ENCODE assay signal across 8 mouse cellular contexts in the genomic region with DNA sequence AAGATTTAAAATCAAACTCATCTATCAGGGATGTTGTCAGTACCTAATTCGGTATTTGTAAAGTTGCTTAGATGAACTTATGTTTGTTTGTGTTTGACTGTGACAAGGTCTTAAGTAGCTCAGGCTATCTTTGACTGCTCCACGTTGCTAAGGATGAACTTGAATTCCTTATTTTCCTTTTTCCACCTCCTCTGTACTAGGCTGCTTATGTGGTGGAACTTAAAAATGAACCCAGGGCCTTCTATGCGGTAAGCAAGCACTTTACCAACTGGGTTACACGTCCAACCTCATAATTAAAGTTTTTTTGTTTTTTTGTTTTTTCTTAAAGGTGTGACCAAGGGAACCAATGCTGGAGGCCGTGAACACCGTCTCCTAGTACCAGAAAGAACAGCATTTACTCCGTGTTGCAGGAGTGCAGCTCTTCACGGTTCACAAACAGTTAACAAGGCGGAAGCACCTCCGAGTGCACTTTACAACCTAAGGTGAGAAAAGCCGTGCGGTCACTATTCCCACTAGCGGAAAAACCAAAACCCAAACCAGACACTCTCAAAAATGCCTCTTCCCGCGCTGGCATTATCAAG. TPM values are rescaled to one million over a fixed set of nuclear protein-coding genes. Genes with fewer than 3 reads are reported as not detected.
DNase-seq lines count a peak whose midpoint lies in the region; ATAC-seq lines count a peak whose summit lies in the region.

Zcchc7 (plus strand) TSS at position 325 of the 581 bp plus-strand sequence.

- ATAC-seq in lung, embryonic 15.5 days (ENCODE audit: borderline replicate concordance, extremely low read depth, low FRiP score, low TSS enrichment), result peak; percentile 32
- peak; percentile 74 for ATAC-seq in midbrain, embryonic 16.5 days

- H3K27ac ChIP-seq in lung, embryonic 15.5 days, result peak within 1 kb of the TSS; percentile 95
- peak within 1 kb of the TSS; percentile 92 for H3K27ac ChIP-seq in brown adipose tissue, adult 24 weeks (replicated peaks; ENCODE audit: low read depth, low read length)
- H3K27ac ChIP-seq in midbrain, embryonic 16.5 days (ENCODE audit: low read length), result peak within 1 kb of the TSS; percentile 93

- peaks cover 11% of the 10 kb centered on the region; the same call in 1 of the 2 replicates for H3K4me1 ChIP-seq in lung, embryonic 15.5 days
- no peaks in the 10 kb centered on the region for H3K4me1 ChIP-seq in brown adipose tissue, adult 24 weeks (ENCODE audit: control insufficient read depth, insufficient read depth, insufficient read length, low read length)
- H3K4me1 ChIP-seq in midbrain, embryonic 16.5 days (ENCODE audit: control insufficient read depth, insufficient read depth, low read length), result peaks cover 7% of the 10 kb centered on the region

- no peak for DNase-seq in lung, postnatal 10 days
- no peak for DNase-seq in gonadal fat pad, adult 2 months (ENCODE audit: low read depth)
- DNase-seq in layer of hippocampus, postnatal 36 days, result no peak
- DNase-seq in frontal cortex, postnatal 10 days (ENCODE audit: low spot score in 2 of 2), result no peak
- no peak for DNase-seq in spleen, adult 12 weeks (ENCODE audit: low spot score)

- H3K9me3 ChIP-seq in lung, embryonic 15.5 days, result no peaks in the 10 kb centered on the region
- no peaks in the 10 kb centered on the region for H3K9me3 ChIP-seq in midbrain, embryonic 16.5 days (replicated peaks; ENCODE audit: control insufficient read depth, low read length, poor library complexity, severe bottlenecking)

- H3K9ac ChIP-seq in lung, embryonic 15.5 days, result peak within 1 kb of the TSS; percentile 96
- peak within 1 kb of the TSS; percentile 92 for H3K9ac ChIP-seq in midbrain, embryonic 16.5 days (ENCODE audit: low read depth, low read length)

- H3K4me2 ChIP-seq in lung, embryonic 15.5 days, result peak within 1 kb of the TSS; percentile 68
- peak within 1 kb of the TSS; percentile 67 for H3K4me2 ChIP-seq in midbrain, embryonic 16.5 days (ENCODE audit: low read length)

- no peaks in the 10 kb centered on the region for H3K27me3 ChIP-seq in lung, embryonic 15.5 days
- no peaks in the 10 kb centered on the region for H3K27me3 ChIP-seq in midbrain, embryonic 16.5 days (ENCODE audit: control insufficient read depth, insufficient read depth, low read depth, low read length)

- WGBS in lung, embryonic 15.5 days, result 4% methylated on average over 15 of the region's 15 CpGs
- WGBS in midbrain, embryonic 16.5 days, result 5% methylated on average over 15 of the region's 15 CpGs

- no peaks in the 10 kb centered on the region for H3K36me3 ChIP-seq in lung, embryonic 15.5 days
- H3K36me3 ChIP-seq in midbrain, embryonic 16.5 days (ENCODE audit: control insufficient read depth, insufficient read depth, low read length), result no peaks in the 10 kb centered on the region

- peak within 1 kb of the TSS; percentile 97 for H3K4me3 ChIP-seq in lung, embryonic 15.5 days
- H3K4me3 ChIP-seq in brown adipose tissue, adult 24 weeks (ENCODE audit: insufficient read depth, low read depth, low read length), result peak within 1 kb of the TSS; percentile 91
- H3K4me3 ChIP-seq in midbrain, embryonic 16.5 days (ENCODE audit: low read depth, low read length), result peak within 1 kb of the TSS; percentile 98

RNA-seq across cellular contexts. Expression of gene Zcchc7, which starts in this region (rescaled TPM):
- polyA plus RNA-seq in lung, embryonic 15.5 days (2015; fragmentation: Nextera tagmentation; extraction: Ambion mirVana), result 29.5 and 31.5 TPM in 2 replicates
- polyA plus RNA-seq in brown adipose tissue, adult 24 weeks (2012; ENCODE audit: insufficient read depth, insufficient read length, missing spikeins), result 16.5 and 17.2 TPM in 2 replicates
- polyA plus RNA-seq in gonadal fat pad, adult 2 months (2012; rRNA removed), result 16.8 and 18.4 TPM in 2 replicates
- total RNA-seq in layer of hippocampus, postnatal 36 days (2021), result 10 to 100 TPM; 69.7 to 92.0 TPM
- polyA plus RNA-seq in midbrain, embryonic 16.5 days (2015; fragmentation: Nextera tagmentation; extraction: Ambion mirVana), result 31.2 and 34.7 TPM in 2 replicates
